Mouse (Mus musculus): ENCODE results near the gene Ppm1l.

DNA sequence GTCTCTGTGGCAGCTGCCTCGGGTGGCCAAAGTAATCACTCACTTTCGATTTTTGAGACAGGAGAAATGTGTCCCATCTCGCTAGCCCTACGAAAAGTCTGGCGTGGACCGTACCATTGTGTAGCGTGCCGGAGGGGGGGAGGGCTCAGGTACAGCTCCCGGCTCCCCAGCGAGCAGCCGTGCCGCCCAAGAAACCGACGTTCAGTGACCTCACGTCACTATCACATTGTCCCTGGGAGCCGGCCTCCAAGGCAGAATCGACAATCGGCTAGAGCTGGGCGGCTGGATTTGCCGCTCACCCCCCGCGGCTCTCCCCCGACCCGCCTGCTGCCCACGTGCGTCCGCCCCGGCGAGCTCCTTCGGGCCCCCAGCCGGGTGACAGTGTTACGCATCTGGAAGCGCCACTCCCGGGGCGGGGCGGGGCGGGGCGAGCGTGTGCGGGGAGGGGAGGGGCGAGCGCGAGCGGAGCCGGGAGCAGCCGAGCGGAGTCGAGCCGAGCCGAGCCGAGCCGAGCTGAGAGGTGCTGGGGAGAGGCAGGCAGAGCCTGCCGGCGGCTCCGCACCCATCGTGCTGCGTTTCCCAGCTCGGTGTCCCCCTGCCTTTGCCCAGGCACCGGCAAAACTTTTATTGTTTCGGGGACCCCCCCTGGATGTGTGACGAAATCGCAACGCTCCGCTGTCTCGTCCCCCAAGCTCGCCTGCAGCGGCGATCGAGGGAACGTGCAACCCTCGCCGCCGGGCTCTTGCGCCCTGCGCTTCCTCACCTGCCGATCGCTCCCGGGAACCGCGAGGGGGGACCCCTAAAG, at the start of gene Ppm1l:
- TF ChIP-seq GATA1 (IDR thresholded peaks at IDR 0.05; ENCODE audit: borderline replicate concordance, low read length) (no peak), FLI1 (IDR thresholded peaks at IDR 0.05; ENCODE audit: low read length) (no peak)

All from megakaryocyte, embryonic 14.5 days (primary cell).